Mouse (Mus musculus) CD4-positive, CD25-positive, alpha-beta regulatory T cell, adult 4 months (primary cell): Measurements from ENCODE around the gene Glipr1. TPM values are rescaled to one million over a fixed set of nuclear protein-coding genes. Genes with fewer than 3 reads are reported as not detected.

Source experiments
- ATAC-seq: one replicate; pipeline ENCODE4 v1.8.0; 2017
- polyA plus RNA-seq, 2 experiments: library from polyadenylated mRNA; unstranded; fragments of 100-300 nt; shearing (Covaris generic); gene quantifications; one replicate each; pipeline ENCODE4 v1.2.1; 2017

Glipr1 gene
- polyA plus RNA-seq, 2 experiments from 2014 or later: 116 to 144 TPM

DNA sequence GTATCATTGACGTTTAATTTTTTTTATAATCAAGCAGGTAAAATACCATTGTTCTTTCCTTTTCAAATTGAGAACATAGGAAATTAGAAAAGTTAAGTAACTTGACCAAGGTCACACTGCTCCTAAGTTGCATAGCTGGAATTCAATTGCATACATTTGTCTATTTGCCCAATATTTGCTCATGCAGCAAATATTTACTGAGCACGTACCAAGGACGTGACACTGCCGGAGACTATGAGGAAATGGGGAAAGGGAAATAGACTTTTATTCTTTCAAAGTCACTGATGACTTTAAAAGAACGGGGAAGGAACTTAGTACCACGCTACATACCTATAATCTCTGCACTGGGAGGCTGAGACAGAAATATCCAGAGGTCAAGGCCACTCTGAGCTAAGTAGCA is 42.0 kb downstream of the Glipr1 start:
- no peak for ATAC-seq

DNA sequence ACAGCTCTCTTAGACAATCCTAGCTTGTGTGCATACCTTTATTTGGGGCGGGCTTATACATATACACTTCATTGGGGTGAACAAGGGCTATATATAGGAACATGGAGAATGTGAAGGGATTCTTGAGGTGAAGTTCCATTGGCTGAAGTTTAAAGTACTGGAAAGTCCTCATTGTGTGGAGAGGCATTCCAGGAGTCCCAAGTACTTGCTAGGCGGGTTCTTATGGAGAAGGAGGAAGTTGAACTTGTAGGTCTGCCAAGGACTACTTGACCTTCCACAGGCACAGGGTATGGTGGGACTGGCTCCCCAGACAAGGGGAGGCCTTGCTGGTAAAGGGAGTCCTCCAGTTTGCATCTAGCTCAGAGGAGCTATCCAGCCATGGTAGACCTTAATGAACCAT is 43.1 kb downstream of the Glipr1 start:
- no peak for ATAC-seq

DNA sequence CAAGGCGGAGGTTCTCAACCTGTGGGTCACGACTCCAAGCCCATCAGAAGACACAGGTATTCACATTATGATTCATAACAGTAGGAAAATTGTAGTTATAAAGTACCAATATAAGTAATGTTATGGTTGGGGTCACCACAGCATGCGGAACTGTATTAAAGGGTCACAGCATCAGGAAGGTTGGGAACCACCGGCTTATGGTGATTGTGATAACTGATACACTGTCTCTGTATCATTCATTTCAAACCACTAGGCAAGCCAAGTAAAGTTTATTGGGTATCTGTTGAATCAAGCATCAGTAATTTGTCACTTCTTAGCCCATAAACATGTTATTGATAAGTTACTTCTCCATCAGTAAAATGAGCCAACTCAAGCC is 44.4 kb downstream of the Glipr1 start:
- ATAC-seq: peak; percentile 14

DNA sequence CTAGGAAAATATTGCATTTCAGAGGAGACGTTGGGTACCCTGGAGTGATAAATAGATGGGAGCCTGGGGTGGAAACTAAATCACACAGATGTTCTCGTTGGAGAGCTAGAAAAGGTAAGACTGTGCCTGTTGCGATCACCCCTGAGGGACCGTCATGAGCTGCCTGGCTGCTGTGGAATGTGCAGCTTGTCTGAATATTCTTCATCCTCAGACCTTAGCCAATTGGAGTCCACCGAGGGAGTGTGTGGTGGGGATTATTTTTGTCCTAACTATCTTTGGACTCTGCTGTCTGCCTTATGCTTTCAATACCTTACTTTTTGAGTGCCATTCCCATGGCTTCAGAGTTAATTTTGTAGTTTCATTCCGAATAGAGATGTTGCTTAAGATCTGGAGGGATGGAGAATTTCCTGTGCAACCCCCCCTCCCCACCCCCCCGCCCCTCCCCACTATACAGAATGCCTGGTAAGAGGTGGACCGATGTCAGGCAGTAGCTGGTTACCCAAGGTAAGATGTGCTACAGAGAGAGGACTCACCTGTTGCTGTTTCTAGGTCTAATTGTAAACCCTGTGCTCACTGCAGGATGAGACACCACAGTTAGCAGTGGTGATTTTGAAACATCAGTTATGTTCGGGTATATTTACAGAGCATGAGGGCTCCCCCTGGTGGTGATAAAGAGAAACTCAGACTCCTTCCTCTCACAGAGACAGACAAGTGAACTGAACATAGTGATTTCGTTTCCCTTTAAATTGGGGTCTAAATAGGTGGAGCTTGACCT is 45.0 kb downstream of the Glipr1 start:
- peak; percentile 91 for ATAC-seq

DNA sequence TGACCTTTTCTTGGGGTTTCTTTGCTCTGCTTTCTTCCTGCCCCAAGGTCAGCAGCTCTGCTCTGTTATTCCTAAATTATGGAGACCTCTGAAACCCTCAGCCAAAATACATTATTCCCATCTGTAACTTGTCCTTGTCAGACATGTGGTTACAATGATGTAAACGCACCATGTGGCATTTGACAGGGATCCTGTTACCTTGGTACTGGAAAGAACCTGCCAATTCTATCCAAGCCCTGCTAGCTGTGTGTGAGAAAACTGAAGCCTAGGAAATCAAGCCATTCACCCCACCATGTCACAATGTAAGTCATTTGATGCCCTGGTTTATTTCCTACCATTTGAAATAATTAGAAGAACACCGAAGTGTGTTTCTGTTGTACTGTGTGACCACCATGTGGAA is 46.6 kb downstream of the Glipr1 start:
- ATAC-seq: no peak

DNA sequence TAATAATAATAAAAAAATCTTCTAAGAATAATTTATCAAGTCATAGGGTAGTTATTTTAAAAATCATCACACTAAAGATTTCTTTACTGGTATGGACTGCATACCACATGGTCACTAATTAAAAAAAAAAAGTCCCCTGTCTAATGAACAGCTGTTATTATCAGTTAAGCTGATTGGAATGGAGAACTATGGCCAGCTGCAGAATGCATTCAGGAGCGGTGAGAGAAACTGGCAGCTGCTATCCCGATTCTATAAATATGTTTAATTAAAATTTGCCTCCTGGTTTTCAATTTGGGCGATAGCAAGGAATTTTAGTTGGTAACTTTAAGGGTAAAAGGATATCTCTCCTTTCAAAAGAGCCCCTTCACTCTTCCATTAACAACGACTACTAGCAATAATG is 53.4 kb downstream of the Glipr1 start:
- no peak for ATAC-seq

DNA sequence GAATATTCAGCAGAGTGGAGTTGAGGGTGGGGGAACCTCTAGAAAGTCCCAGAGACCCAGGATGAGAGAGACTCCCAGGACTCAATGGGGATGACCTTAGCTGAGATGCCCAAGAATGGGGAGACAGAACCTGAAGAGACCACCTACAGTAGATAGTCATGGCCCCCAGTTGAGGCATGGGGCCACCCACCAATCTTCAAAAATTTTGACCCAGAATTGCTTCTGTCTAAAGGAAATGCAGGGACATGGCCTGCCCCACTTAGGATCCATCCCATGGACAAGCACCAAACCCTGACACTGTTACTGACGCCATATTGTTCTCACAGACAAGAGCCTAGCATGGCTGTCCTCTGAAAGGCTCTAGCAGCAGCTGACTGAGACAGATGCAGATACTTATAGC is 54.4 kb downstream of the Glipr1 start:
- no peak for ATAC-seq

DNA sequence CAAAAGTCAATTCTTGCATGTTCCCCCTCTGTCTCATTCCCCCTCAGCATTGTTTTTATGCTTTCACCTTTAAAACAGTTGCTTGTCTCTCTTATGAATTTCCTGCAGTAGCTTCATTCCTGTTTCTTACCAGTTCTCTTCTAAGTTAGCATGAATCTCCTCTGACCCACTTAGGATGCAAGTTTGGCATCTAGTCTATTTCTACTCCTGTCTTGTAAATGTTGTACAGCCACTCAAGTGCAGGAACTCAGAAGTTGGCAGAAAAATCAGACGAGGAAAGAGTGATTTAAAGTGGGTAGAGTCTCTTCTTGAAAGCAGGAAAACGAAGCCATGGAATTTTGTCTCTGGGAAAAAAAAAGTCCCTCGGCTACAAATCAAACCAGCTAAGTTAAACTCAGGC is 56.9 kb downstream of the Glipr1 start:
- no peak for ATAC-seq

DNA sequence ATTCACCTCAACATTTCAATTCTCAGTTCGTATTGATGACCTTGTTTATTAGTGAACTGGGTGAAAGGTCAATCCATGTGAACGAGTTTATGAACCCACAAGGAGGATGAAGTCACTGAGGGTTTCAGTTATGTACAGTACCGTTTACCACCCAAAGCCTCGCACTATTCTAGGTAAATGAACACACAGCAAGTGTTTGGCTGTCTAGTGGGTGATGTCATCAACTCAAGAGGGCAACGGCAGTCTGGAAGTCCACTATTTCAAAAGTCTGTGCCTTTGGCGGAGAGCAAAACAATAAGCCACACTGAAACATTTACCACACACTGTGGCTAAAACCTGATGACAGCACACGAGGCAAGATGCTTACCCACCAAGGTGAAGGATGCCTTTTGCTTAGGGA is 59.4 kb downstream of the Glipr1 start:
- no peak for ATAC-seq

DNA sequence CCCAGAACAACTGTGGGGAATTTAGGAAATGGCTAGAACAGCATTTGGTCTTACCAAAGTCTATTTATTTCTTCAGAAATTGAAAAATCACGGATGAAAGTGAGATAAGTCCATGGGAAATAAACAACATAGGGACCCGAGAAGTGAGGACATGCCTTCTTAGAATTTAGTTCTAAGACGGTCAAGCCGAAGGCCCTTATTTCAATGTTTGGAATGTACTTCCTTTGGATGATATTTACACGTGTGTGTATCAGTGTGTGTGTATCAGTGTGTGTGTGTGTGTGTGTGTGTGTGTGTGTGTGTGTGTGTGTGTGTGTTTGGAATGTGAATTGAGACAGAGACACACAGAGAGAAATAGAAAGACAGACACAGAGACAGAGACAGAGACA is 65.3 kb downstream of the Glipr1 start:
- no peak for ATAC-seq

DNA sequence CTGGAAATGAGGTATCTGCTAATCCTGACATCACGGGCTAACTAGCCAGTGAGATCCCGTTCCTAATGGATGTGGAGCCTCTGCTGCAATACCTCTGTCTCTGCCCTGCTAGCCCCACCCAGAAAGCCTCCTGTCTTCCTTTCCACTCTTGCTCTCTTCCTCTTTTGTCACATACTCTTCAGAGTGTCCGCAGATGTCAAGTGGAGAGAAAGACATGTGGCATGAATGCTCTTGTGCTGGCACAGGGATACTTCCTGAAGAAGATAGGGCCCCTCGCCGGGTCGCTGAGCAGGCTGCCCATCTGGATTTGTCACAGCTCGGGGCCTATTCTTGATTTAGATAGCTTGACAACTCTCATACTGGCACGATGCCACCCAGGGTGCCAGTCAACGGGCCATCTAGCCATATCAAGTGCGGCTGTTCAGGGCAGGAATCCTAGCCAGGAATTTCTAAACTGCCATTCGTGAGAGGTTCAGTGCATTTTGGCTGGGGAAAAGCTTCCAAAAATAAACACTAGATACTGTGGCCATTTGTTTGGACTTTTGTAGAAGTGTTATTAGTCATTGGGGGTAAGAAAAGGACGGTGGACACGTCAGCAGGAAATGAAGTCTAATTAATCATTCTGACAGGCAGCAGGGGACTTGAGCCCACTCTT is 65.8 kb downstream of the Glipr1 start:
- no peak for ATAC-seq

DNA sequence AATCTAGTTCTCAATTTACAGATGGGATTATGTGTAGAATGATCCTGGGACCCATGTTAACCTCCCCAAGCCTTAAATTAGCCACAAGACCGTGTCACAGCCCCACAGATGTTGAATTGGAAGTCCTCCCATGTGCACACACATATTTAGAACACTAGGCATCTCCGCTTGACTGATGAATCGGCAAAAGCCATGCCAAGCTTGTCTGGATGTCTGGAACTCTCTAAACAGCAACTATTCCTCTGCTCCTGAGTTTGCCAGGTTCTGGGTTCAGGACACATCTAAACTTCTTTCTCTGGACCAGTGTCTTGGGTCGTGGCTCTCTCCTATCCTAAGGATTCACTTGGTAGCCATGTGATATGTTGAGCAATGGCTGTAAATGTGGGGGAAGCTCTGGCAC is 66.4 kb downstream of the Glipr1 start:
- no peak for ATAC-seq

Other genes with a start within 250 kb of the Glipr1 start
- gene Krr1, start 30.0 kb downstream of the Glipr1 start, polyA plus RNA-seq: 10 to 100 TPM; 43.4 to 46.6 TPM
- gene Glipr1l1, start 57.6 kb upstream of the Glipr1 start, polyA plus RNA-seq: not detected
- under 1 TPM in 1 of 2 experiments, not detected in 1; 0.47 TPM for gene Glipr1l2, start 80.7 kb upstream of the Glipr1 start, polyA plus RNA-seq
- not detected for gene Glipr1l3, start 157.7 kb upstream of the Glipr1 start, polyA plus RNA-seq
- not detected for gene Caps2, start 161.0 kb upstream of the Glipr1 start, polyA plus RNA-seq